Mouse (Mus musculus): Measurements from ENCODE around the gene Gm21119. TPM values are rescaled to one million over a fixed set of nuclear protein-coding genes. Genes with fewer than 3 reads are reported as not detected.
"Not testable (repeated sequence)": the region's sequence is repeated elsewhere in the genome, so short reads cannot be mapped to it uniquely, and the experiment has no call there.

Gm21119 gene
- polyA plus RNA-seq (2011; ENCODE audit: insufficient read depth, insufficient read length, low replicate concordance, missing spikeins) = not detected in 2 replicates

- no CpG with 5 or more reads among the region's 2 CpGs for WGBS
- not testable (repeated sequence) for H3K27ac ChIP-seq (ENCODE audit: control insufficient read depth, insufficient read depth, low read depth, low read length, poor library complexity); H3K4me3 ChIP-seq (replicated peaks; ENCODE audit: control insufficient read depth, low read depth, low read length); H3K4me1 ChIP-seq (ENCODE audit: control insufficient read depth, insufficient read depth, low read length)
These were observed at the start of gene Gm21119 for GRCm38 (mm10) chr8:20614619-20615018. Gm21119 (plus strand) TSS chr8:20614919.

- no CpG with 5 or more reads among the region's 1 CpGs for WGBS
- H3K4me3 ChIP-seq (replicated peaks; ENCODE audit: control insufficient read depth, low read depth, low read length); H3K27ac ChIP-seq (ENCODE audit: control insufficient read depth, insufficient read depth, low read depth, low read length, poor library complexity); H3K4me1 ChIP-seq (ENCODE audit: control insufficient read depth, insufficient read depth, low read length): not testable (repeated sequence)
These were observed 48.0 kb upstream of the Gm21119 start for GRCm38 (mm10) chr8:20566753-20567152.

- WGBS = 87% methylated on average over 5 of the region's 6 CpGs
- not testable (repeated sequence) for H3K4me3 ChIP-seq (replicated peaks; ENCODE audit: control insufficient read depth, low read depth, low read length); H3K4me1 ChIP-seq (ENCODE audit: control insufficient read depth, insufficient read depth, low read length); H3K27ac ChIP-seq (ENCODE audit: control insufficient read depth, insufficient read depth, low read depth, low read length, poor library complexity)
These were observed 33.6 kb upstream of the Gm21119 start for GRCm38 (mm10) chr8:20581081-20581480.

GRCm38 (mm10) chr8:20582772-20583171 lies 31.9 kb upstream of the Gm21119 start:
- not testable (repeated sequence) for H3K4me3 ChIP-seq (replicated peaks; ENCODE audit: control insufficient read depth, low read depth, low read length); H3K4me1 ChIP-seq (ENCODE audit: control insufficient read depth, insufficient read depth, low read length); H3K27ac ChIP-seq (ENCODE audit: control insufficient read depth, insufficient read depth, low read depth, low read length, poor library complexity)
- WGBS = 76% methylated on average over 4 of the region's 6 CpGs

- H3K4me1 ChIP-seq (ENCODE audit: control insufficient read depth, insufficient read depth, low read length) = not testable (repeated sequence)
These were observed 26.2 kb upstream of the Gm21119 start for GRCm38 (mm10) chr8:20588268-20589177.

GRCm38 (mm10) chr8:20589178-20589539 lies 25.6 kb upstream of the Gm21119 start:
- H3K27ac ChIP-seq (ENCODE audit: control insufficient read depth, insufficient read depth, low read depth, low read length, poor library complexity); H3K4me1 ChIP-seq (ENCODE audit: control insufficient read depth, insufficient read depth, low read length); H3K4me3 ChIP-seq (replicated peaks; ENCODE audit: control insufficient read depth, low read depth, low read length): not testable (repeated sequence)
- 61% methylated on average over 2 of the region's 4 CpGs for WGBS

More at GRCm38 (mm10) chr8:20588268-20589177, 26.2 kb upstream of the Gm21119 start:
- 23% methylated on average over 10 of the region's 12 CpGs for WGBS
- not testable (repeated sequence) for H3K4me3 ChIP-seq (replicated peaks; ENCODE audit: control insufficient read depth, low read depth, low read length); H3K27ac ChIP-seq (ENCODE audit: control insufficient read depth, insufficient read depth, low read depth, low read length, poor library complexity)

- not testable (repeated sequence) for H3K27ac ChIP-seq (ENCODE audit: control insufficient read depth, insufficient read depth, low read depth, low read length, poor library complexity); H3K4me1 ChIP-seq (ENCODE audit: control insufficient read depth, insufficient read depth, low read length); H3K4me3 ChIP-seq (replicated peaks; ENCODE audit: control insufficient read depth, low read depth, low read length)
- WGBS = 63% methylated on average over 4 of the region's 9 CpGs
These were observed 24.4 kb upstream of the Gm21119 start for GRCm38 (mm10) chr8:20590117-20590997.

- 68% methylated on average over 5 of the region's 8 CpGs for WGBS
These were observed 23.7 kb upstream of the Gm21119 start for GRCm38 (mm10) chr8:20591002-20591401.

GRCm38 (mm10) chr8:20592732-20593272 lies 21.9 kb upstream of the Gm21119 start:
- not testable (repeated sequence) for H3K4me3 ChIP-seq (replicated peaks; ENCODE audit: control insufficient read depth, low read depth, low read length); H3K27ac ChIP-seq (ENCODE audit: control insufficient read depth, insufficient read depth, low read depth, low read length, poor library complexity); H3K4me1 ChIP-seq (ENCODE audit: control insufficient read depth, insufficient read depth, low read length)
- 22% methylated on average over 1 of the region's 5 CpGs for WGBS

More at GRCm38 (mm10) chr8:20591002-20591401, 23.7 kb upstream of the Gm21119 start:
- not testable (repeated sequence) for H3K27ac ChIP-seq (ENCODE audit: control insufficient read depth, insufficient read depth, low read depth, low read length, poor library complexity); H3K4me1 ChIP-seq (ENCODE audit: control insufficient read depth, insufficient read depth, low read length); H3K4me3 ChIP-seq (replicated peaks; ENCODE audit: control insufficient read depth, low read depth, low read length)

GRCm38 (mm10) chr8:20593841-20594240 lies 20.9 kb upstream of the Gm21119 start:
- no CpG with 5 or more reads among the region's 4 CpGs for WGBS

GRCm38 (mm10) chr8:20596081-20596841 lies 18.5 kb upstream of the Gm21119 start:
- H3K27ac ChIP-seq (ENCODE audit: control insufficient read depth, insufficient read depth, low read depth, low read length, poor library complexity); H3K4me1 ChIP-seq (ENCODE audit: control insufficient read depth, insufficient read depth, low read length); H3K4me3 ChIP-seq (replicated peaks; ENCODE audit: control insufficient read depth, low read depth, low read length): not testable (repeated sequence)
- 81% methylated on average over 6 of the region's 9 CpGs for WGBS

More at GRCm38 (mm10) chr8:20593841-20594240, 20.9 kb upstream of the Gm21119 start:
- not testable (repeated sequence) for H3K4me3 ChIP-seq (replicated peaks; ENCODE audit: control insufficient read depth, low read depth, low read length); H3K4me1 ChIP-seq (ENCODE audit: control insufficient read depth, insufficient read depth, low read length); H3K27ac ChIP-seq (ENCODE audit: control insufficient read depth, insufficient read depth, low read depth, low read length, poor library complexity)

- not testable (repeated sequence) for H3K4me1 ChIP-seq (ENCODE audit: control insufficient read depth, insufficient read depth, low read length); H3K4me3 ChIP-seq (replicated peaks; ENCODE audit: control insufficient read depth, low read depth, low read length); H3K27ac ChIP-seq (ENCODE audit: control insufficient read depth, insufficient read depth, low read depth, low read length, poor library complexity)
- WGBS = 75% methylated on average over 9 of the region's 13 CpGs
These were observed 17.6 kb upstream of the Gm21119 start for GRCm38 (mm10) chr8:20596842-20597708.
